Mouse (Mus musculus) gonadal fat pad, adult 2 months (tissue): ENCODE data around the gene D930048N14Rik. TPM values are rescaled to one million over a fixed set of nuclear protein-coding genes. Genes with fewer than 3 reads are reported as not detected.
"Not testable (repeated sequence)": the region's sequence is repeated elsewhere in the genome, so short reads cannot be mapped to it uniquely, and the experiment has no call there.

Source experiments
- DNase-seq: peaks from one replicate; pipeline ENCODE4 v3.0.0-alpha.2; 2012; ENCODE audit warnings: low read depth
- polyA plus RNA-seq: library from polyadenylated mRNA; depleted of rRNA; stranded (reverse); fragments of >200 nt; gene quantifications from 2 replicates; pipeline ENCODE4 v1.2.3, GENCODE M21; 2012; rRNA removed

The D930048N14Rik gene
- 27.3 and 30.4 TPM in 2 replicates for polyA plus RNA-seq

GRCm38 (mm10) chr11:51650691-51651515, at the start of gene D930048N14Rik, which contains the start of gene N4bp3:
TSS of gene D930048N14Rik (plus strand) at chr11:51650954.
TSS of gene N4bp3 (minus strand) at chr11:51650842.
- DNase-seq = no peak

GRCm38 (mm10) chr11:51602253-51602652, 48.5 kb upstream of the D930048N14Rik start:
- DNase-seq = no peak

DNA sequence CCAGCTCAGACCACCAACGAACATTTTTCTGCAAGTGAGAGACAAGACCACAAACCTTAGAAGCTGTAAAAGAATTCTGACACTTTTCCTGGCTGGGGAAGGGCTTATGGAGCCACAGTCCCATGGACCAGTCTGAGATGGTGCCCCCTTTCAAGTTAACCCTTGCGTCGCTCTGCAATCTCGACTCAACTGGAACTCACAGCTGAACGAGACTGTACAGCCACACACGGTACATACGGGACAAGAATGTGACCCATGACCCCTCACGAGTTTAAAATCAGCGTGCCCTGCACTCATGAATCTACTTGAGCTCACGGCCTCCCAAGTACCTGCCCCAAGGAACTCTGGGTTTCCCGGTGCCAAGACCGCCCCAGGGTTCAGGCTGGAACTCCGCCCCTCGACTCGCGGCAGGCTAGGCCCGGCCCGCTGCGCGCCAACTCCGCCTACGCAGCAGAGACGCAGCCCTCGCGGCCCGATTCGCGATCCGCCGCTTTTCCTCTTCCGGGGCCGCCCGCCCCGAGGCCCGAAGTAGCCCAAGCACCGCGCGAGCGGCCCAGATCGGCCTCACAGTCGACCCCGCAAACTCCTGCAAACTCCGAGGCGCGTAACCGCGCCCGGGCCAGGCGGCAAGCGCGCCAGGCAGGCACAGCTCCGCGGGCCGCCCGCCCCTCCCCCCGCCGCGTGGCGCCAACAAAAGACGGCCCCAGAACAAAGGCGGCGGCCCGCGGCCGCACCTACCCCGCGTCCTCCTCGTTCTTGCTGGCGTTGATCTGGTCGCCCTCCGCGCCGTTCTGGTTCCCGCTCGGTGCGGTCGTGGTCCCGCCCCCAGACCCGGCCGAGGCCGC, 44.9 kb upstream of the D930048N14Rik start:
- DNase-seq = no peak

- peak; percentile 62 for DNase-seq
Measured at GRCm38 (mm10) chr11:51606447-51607095, 44.2 kb upstream of the D930048N14Rik start, which contains the start of gene Hnrnpab. TSS of gene Hnrnpab (minus strand) at chr11:51606847.

DNA sequence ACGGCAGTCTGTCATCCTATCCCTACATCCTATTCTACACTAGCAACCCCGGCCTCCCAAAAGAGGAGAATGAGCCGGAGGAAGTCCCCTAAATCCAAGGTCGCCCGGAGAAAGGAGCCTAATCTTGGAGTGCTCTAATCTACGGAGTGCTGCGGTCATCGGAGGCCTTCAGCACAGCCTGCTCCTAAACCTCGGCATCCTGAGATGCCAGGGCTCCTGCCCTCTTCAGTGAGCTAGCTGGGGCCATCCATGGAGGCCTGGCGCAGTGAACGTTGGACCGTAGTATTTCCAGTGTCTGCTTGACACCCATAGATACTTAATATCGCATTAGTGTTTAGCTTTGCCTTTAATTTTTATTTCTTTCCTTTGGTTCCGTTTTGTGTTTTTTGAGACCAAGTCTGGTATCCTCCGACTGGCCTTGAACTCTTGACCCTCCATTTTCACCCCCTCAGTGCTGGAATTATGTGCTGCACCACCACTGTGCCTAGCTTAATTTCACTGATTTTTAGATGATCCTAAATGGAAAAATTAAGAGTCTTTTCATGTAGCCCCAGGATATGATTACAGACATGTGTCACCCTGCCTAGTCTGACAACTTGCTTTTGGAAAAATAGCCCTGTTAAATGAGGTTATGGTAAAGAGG, 43.5 kb upstream of the D930048N14Rik start:
- DNase-seq = no peak

- no peak for DNase-seq
Measured at GRCm38 (mm10) chr11:51609266-51609909, 41.4 kb upstream of the D930048N14Rik start.

GRCm38 (mm10) chr11:51609940-51610339, 40.8 kb upstream of the D930048N14Rik start:
- not testable (repeated sequence) for DNase-seq

DNA sequence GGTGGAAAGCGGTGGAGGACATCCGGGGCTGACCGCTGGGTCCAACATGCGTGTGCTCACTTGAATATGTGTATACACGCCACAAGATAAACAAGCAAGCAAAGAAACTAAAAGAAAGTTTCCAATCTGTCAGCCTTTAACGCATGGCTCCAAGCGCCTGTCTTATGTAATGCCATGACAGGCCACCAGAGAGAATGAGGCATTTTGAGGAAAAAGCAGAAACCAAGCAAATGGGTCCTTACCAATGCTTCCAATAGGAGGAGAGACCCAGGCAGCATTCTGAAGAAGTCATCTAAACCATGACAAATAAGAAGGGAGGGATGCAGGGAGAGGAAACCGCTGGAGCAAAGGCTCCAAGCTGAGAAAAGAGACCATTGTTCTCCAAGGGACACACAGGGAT, 36.5 kb upstream of the D930048N14Rik start:
- no peak for DNase-seq

DNA sequence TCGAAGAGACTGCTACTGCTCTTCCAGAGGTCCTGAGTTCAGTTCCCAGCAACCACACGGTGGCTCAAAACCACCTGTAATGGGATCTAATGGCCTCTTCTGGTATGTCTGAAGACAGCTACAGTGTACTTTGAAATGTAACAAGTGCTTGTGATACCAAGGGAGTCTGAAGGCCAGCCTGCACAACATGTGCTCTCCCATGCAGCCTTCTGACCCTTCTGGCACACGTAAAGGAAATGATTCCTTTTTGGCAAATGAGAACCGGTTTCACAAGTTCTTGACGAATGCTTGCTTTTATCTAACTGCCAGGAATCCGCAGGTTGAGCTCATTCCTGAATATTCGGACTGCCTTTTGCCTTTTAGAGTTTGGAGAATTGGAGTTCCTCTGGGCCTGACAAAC, 35.6 kb upstream of the D930048N14Rik start:
- DNase-seq = peak; percentile 58

- DNase-seq = no peak
Measured at GRCm38 (mm10) chr11:51615601-51616000, 35.2 kb upstream of the D930048N14Rik start.

DNA sequence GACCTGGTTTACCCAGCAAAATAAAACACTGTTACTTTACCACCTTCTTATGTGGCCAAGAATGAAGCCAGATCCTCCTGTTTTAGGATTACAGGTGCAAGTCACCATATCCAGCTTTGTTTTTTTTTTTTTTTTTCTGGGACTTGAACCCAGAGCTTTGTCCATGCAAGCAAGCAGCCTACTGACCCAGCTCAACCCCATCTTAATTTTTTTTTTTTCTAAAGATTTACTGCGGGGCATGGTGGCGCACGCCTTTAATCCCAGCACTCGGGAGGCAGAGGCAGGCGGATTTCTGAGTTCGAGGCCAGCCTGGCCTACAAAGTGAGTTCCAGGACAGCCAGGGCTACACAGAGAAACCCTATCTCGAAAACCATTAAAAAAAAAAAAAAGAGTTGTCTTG, 34.6 kb upstream of the D930048N14Rik start:
- not testable (repeated sequence) for DNase-seq

GRCm38 (mm10) chr11:51617693-51618092, 33.1 kb upstream of the D930048N14Rik start:
- DNase-seq = no peak

- DNase-seq = no peak
Measured at GRCm38 (mm10) chr11:51618894-51619408, 31.8 kb upstream of the D930048N14Rik start.

- DNase-seq = peak; percentile 98
Measured at GRCm38 (mm10) chr11:51619409-51620060, 31.2 kb upstream of the D930048N14Rik start, which contains the start of gene Nhp2. TSS of gene Nhp2 (plus strand) at chr11:51619735.

DNA sequence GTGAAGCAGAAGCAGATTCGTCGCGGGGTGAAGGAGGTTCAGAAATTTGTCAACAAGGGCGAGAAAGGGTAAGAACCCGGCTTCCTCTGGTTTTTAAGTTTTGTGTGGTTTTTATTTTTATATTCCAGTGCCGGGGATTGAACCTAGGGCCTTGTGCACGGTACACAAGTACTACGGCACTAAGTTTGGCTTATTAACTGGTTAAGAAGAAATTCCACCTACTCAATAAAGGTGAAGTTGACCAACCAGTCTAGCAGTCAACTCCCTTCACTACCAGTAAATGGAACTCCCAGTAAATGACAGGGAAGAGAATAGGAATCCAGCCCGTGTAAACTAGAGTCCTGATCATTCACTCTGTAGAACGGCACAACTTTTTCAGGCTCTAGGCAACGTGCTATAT, 30.7 kb upstream of the D930048N14Rik start:
- DNase-seq = no peak

DNA sequence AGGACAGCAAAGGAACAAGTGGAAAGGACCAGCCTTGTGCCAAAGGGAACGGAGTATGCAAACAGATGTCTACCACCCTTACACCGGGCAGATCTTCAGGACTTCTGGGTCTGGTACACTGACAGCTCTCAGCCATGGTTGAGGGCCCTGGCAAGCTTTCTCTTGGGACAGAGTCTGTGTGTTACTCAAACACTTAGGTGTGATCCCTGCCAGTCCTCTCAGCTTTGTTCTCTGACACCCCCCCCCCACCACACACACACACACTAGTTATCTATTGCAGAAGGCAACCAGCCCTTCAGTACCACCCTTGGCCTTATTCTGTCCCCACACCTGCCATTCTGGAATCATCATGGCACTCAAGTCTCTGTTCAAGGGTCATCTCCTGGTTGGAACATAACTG, 29.0 kb upstream of the D930048N14Rik start:
- no peak for DNase-seq

DNA sequence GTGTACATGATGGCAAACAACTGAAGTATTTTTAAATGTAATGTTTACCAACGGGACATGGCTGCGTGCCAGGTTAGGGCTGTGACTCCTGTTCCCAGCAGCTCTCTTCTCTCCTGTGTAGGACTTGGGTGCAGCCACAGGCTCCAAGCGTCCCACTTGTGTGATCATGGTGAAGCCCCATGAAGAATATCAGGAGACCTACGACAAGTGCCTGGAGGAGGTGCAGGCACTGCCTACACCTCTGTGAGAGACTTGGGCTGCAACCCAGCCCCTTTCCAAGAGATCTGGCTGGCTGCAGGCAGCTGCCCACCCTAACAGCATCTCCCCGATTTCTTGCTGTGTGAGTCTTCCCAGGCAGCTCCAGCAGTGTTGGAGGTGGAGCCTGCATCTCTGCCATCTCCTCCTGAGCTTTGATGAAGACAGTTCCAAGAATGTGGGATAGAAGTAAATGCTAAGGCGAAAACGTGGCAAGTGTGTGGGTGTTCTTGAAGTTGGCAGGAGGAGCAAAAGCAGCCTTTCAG, 27.7 kb upstream of the D930048N14Rik start:
- DNase-seq = no peak

DNA sequence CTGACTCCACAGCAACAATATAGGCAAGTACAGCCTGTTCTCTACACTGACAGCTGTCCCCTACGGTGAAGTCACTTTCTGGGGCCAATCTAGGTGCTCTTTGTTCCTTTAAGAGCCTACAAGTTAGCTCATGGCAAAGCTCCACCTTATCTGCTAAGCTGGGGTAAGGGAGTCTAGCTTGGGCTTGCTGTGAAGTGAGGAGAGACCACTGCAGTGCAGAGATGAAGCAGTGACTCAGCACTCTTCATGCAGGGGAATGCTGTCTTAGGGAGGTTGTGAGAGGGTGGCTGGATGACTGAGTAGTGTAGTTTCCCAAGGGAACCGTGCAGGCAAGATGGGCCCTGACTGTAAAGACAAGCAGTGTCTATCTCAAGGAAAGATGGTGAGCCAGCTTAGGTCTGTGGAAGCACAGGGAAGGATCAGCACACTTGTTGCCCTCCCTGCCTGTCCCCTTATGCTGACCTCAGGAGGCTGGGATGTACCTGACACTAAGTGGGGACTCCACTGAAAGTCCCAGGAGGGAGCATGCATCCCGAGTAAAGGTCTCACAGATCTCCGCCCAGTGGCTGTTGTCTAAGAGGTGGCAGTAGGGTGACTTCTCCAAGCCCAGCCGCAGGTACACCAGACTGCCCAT, 25.4 kb upstream of the D930048N14Rik start:
- no peak for DNase-seq

DNA sequence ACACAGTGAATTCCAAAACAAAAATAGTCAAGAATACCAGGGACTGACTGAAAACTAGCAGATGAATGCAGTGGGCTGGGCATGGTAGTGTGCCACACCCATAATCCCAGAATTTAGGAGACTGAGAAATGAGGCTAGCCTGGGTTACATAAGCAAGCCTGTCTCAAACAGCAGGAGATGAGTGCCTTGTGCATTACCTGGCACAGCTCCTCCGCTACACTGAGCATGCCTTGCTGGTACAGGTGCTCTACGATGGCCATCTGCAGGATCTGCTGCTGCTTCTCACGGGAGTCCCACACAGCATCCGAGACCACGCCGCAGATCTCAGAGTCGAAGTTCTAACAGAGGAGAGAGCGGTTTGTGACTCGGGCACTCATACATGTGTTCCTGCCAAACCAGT, 23.3 kb upstream of the D930048N14Rik start:
- DNase-seq = no peak
